Mouse (Mus musculus) embryonic stem cell, embryonic (primary cell): Measurements from ENCODE around the gene Huwe1.

Experiments
- CTCF ChIA-PET, 4 experiments: fragments of 300-600 bp in 2 of 4; fragments of 350-600 bp in 2 of 4; sonication (Branson Sonifier 250); formaldehyde crosslinking; loops; one replicate each; lab custom pipeline; 2022; ENCODE audit warnings: inconsistent platforms in 2 of 4; lab: Charles Lee
- POLR2A ChIA-PET, 4 experiments: fragments of 300-600 bp in 2 of 4; fragments of 350-600 bp in 2 of 4; sonication (Branson Sonifier 250); formaldehyde crosslinking; loops; one replicate each; lab custom pipeline; 2022; ENCODE audit warnings: antibody characterized with exemption in 4 of 4, inconsistent platforms in 1 of 4; lab: Charles Lee

Huwe1 gene

DNA sequence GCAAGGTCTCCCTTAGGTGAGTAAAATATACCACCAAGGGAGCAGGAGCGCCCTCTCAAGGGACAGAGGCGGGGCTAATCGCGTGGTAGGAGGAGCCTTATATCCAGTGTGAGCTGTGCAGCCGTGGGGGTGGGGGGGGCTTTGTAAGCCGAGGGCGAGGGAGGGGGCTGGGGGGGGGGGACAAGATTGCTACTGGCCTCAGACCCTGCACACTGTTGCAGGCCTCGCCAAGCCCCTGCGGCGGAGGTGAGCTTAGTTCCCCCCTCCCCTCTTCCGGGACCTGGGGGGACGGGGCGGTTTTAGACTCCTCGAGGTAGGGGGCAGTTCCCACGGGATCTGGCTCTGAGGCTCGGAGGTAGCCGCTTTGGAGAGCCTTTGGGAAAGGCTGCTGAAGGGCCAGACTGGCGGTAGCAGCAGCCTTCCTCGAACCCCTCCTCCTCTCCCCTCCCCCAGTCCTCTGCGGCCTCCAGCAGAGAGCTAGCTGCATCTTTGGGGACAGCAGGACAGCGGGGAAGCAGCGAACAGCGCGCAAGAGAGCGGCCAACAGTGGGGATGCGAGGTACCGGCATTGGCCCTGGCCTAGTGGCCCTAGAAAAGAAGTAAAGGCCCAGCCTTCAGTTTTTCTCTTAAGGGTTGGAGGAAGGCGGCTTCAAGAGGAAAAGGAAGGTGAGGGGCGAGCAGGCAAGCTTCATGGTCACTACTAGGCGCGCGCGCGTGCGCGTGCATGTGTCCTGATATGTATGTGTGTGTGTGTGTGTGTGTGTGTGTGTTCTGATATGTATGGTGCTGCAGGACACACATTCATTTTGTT, at the start of gene Huwe1:
Huwe1 (plus strand) TSS at position 107 of the 811 bp plus-strand sequence.
- CTCF ChIA-PET, result interaction anchor here in 3 of 4 experiments (0.6 to 1.2 kb wide), 3 partner anchors 115 to 784 kb away, joined by 3 read pairs; no protein-coding TSS in a partner anchor

GRCm38 (mm10) chrX:151780348-151780747, 20.3 kb upstream of the Huwe1 start:
- CTCF ChIA-PET, result no interaction called here
- POLR2A ChIA-PET, result interaction anchor here in 1 of 4 experiments (0.6 kb wide), 1 partner anchor 258 kb away, joined by 10 read pairs; no protein-coding TSS in a partner anchor

More for the DNA sequence above, at the start of gene Huwe1:
- POLR2A ChIA-PET, result interaction anchor here in 3 of 4 experiments (0.6 to 11.1 kb wide), 20 partner anchors 9 to 1212 kb away, joined by 3 to 111 read pairs (median 5); partner anchors contain the start of genes Phf8 (in 3 of the 3), Gnl3l (in 1 of the 3) and Kdm5c (in 1 of the 3)

- CTCF ChIA-PET, result no interaction called here
- POLR2A ChIA-PET, result interaction anchor here in 1 of 4 experiments (0.7 to 1.3 kb wide), 2 partner anchors 8 to 275 kb away, joined by 3 read pairs; no protein-coding TSS in a partner anchor
These were observed 17.7 kb upstream of the Huwe1 start for GRCm38 (mm10) chrX:151782939-151783338.

GRCm38 (mm10) chrX:151792766-151793165, 7.8 kb upstream of the Huwe1 start:
- CTCF ChIA-PET, result no interaction called here
- POLR2A ChIA-PET, result interaction anchor here (0.6 to 7.9 kb wide), 12 partner anchors 10 to 942 kb away, joined by 3 to 111 read pairs (median 4); partner anchors contain the start of genes Huwe1 (in 2 of the 4) and Tspyl2 (in 1 of the 4)

DNA sequence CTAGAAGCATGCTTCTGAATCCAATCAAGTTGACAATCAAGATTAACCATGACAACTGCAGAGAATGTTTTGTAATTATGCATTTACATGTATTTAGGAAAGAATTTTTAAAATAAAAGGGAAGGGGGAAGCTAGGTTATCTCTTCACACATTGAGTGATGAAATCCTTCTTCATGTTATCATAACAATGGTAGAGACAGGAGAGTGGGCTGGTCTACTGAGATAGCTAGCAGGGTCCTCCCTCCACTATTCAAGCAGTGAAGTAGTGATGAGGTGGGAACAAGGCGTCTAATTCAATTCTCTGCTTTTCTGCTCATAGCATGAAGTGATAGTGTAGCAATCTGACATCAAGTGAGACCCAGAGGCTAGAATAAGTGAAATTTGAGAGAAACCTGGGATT, 2.6 kb upstream of the Huwe1 start:
- ChIA-PET POLR2A (no interaction called here), CTCF (no interaction called here)

- ChIA-PET CTCF (no interaction called here), POLR2A (interaction anchor here (0.6 to 11.1 kb wide), 85 partner anchors 9 to 1237 kb away, joined by 3 to 111 read pairs (median 4); partner anchors contain the start of genes Phf8 (in 3 of the 4), Gpr143 (in 2 of the 4), Hsd17b10 (in 2 of the 4) and Kdm5c (in 2 of the 4))
These were observed 1.8 kb downstream of the Huwe1 start for GRCm38 (mm10) chrX:151802328-151802955.

DNA sequence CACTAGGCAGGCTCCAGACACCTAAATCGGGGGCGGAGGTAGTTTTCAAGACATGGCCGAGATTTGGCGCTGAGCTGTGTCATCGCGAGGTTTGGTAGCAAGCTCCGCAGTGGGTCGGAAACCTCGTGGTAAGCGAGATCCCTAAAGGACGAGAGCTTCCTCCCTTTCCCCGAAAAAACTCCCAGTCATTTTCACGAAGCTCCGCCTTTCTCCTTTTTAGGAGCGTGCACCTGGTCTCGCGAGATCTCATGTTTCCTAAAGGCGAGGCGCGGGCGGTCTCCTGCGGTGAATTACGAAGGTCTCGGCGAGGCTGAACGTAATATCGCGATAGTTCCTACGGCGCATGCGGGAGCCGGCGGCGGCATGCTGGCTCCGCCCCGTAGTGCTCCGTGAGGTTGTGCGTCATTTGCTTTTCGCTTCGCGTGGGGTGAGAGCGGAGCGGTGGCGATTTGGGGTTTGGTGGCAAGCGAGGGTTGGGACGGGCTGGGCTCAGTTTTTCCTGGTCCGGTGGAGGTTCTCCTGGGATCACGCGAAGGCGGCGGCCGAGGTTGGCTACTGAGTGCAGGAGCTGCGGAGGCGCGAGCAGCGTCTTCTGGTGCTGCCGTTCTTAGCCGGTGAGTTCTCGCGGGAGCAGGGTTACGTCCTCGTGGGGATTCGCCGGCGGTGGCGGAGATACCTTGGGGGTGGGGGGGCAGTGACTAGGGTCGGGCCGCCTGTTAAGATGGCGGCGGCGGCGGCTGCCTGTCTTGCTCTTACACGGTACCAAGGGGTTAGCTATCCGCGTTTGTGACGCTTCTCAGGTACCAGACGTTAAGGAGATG, 2.6 kb downstream of the Huwe1 start:
- POLR2A ChIA-PET, result interaction anchor here (0.6 to 11.1 kb wide), 97 partner anchors 8 to 1238 kb away, joined by 3 to 111 read pairs (median 4); partner anchors contain the start of genes Kdm5c (in 3 of the 4), Phf8 (in 3 of the 4), Gpr143 (in 2 of the 4) and Hsd17b10 (in 2 of the 4)
- CTCF ChIA-PET, result no interaction called here

DNA sequence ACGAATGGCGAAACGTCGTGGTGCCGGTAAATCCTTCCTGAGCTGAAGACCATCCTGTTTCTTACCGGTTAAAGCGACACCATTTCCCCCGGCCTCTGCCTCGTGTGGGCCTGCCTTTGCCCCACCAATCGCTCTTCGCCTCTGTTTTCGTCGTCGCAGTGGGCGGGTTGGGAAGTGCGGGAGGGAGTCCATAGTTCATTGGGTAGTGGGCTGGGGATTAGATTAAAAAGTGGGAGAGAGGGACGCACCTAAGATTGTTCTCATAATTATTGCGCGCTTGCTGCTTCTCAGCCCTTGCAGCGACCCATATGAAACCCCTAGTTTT, 3.1 kb downstream of the Huwe1 start:
- CTCF ChIA-PET, result no interaction called here
- POLR2A ChIA-PET, result interaction anchor here (0.6 to 11.1 kb wide), 45 partner anchors 8 to 991 kb away, joined by 3 to 111 read pairs (median 6); partner anchors contain the start of genes Phf8 (in 3 of the 4), Gpr143 (in 2 of the 4), Kdm5c (in 2 of the 4) and Gnl3l (in 1 of the 4)

DNA sequence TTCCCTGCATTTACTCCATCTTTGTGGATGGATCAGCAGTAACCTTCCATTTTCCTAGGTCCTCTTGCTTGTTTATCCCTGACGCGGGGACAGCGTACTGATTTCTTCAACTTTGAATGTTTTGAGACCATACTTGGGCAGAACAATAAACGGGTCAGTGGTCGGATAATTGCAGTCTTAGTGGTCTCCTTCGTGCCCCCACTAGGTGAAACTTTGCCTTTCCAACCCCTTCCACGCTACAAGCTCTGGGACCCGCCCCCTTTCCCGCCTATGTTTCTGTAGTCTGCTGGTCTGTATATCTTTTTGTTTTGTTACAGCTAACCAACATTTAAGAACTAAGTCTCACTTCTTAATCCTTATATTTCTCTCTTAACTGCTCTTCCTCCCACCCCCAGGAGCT, 3.8 kb downstream of the Huwe1 start:
- POLR2A ChIA-PET, result interaction anchor here (0.6 to 11.1 kb wide), 32 partner anchors 8 to 846 kb away, joined by 3 to 111 read pairs (median 5); partner anchors contain the start of genes Phf8 (in 3 of the 4), Kdm5c (in 2 of the 4) and Gnl3l (in 1 of the 4)
- CTCF ChIA-PET, result no interaction called here

DNA sequence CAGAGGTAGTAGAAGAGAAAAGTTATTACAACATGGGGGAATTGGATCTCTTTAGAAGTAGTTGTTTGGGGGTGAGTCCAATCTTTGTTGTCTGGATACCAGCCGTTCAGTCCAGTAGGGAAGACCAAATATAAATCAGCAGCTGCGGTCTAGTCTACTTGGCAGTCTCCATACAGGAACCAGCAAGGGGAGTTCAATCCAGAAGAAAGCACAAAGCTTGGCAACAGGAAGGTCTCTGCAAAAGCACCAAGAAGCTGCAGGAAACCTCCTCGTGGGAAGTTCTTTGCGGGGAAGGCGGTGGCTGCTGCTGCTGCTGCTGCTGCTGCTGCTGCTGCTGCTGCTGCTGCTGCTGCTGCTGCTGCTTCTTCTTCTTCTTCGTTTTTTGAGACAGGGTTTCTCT, 10.9 kb downstream of the Huwe1 start:
- CTCF ChIA-PET, result no interaction called here
- POLR2A ChIA-PET, result interaction anchor here in 3 of 4 experiments (0.7 to 5.0 kb wide), 8 partner anchors 8 to 406 kb away, joined by 3 to 47 read pairs (median 4); partner anchors contain the start of gene Huwe1 (in 2 of the 3)

- ChIA-PET CTCF (no interaction called here), POLR2A (interaction anchor here in 2 of 4 experiments (1.2 to 5.0 kb wide), 4 partner anchors 10 to 13 kb away, joined by 3 to 47 read pairs (median 16); partner anchors contain the start of gene Huwe1 (in 2 of the 2))
These were observed 13.0 kb downstream of the Huwe1 start for GRCm38 (mm10) chrX:151813656-151814055.

DNA sequence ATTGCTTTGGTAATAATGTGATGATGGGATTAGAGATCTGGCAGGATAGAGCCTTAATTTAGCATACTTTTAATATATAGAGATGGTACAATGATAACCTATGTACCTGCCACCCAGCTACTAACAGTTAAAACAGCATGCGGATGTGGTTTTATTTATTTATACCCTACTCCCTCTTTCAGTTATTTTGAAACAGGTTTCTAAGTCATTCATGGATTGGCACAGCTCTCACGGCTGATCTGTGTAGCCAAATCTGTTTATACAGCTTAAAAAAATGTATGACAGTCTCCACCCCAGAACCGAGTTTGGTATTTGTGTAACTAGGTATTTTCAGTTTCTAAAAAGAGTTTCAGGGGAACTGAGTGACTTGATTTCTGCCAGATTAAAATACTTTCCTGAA, 17.1 kb downstream of the Huwe1 start:
- ChIA-PET POLR2A (interaction anchor here in 2 of 4 experiments (0.9 to 6.4 kb wide), 3 partner anchors 10 to 15 kb away, joined by 3 to 85 read pairs (median 3); partner anchors contain the start of gene Huwe1 (in 1 of the 2)), CTCF (no interaction called here)

- POLR2A ChIA-PET, result no interaction called here
- CTCF ChIA-PET, result no interaction called here
These were observed 28.4 kb downstream of the Huwe1 start for GRCm38 (mm10) chrX:151828971-151829370.

DNA sequence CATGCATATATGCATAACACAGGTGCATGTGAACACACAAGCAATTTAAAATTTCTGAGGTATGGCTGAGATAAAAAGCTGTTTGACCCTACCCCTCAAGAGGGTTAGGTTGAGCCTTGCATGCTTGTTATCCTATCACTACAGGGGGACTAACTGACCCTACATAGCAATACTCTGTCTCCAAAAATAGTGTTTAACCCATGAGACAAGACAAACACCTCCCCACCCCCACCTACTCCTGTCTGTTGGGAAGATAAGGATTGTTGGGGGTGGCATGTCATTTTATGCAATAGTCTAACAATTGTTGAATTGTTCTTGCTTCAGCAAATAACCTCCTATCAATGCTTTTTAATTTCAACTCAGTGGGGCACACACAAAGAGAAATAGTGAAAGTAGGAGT, 30.7 kb downstream of the Huwe1 start:
- ChIA-PET POLR2A (interaction anchor here in 1 of 4 experiments (1.5 to 2.1 kb wide), 2 partner anchors 10 to 28 kb away, joined by 7 to 9 read pairs; no protein-coding TSS in a partner anchor), CTCF (no interaction called here)

GRCm38 (mm10) chrX:151832982-151833381, 32.4 kb downstream of the Huwe1 start:
- ChIA-PET CTCF (no interaction called here), POLR2A (interaction anchor here in 2 of 4 experiments (1.0 to 3.1 kb wide), 3 partner anchors 21 to 40 kb away, joined by 3 to 11 read pairs (median 3); no protein-coding TSS in a partner anchor)

DNA sequence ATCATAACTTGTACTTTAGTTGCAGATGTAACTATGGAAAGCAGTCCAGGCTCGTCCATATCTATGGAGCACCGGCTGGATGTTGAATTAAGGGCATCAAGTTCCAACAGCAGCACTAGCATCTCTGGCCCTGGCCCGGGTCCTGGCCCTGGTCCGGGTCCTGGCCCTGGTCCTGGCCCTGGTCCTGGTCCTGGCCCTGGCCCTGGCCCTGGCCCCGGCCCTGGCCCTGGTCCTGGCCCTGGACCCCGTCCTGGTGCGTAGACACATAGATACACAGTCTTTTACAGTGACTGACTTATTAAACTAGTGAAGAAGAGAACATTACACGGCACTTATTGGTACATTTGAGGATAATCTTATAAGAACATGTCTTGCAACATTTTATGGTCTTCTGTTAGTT, 58.8 kb downstream of the Huwe1 start:
- POLR2A ChIA-PET, result interaction anchor here in 1 of 4 experiments (1.2 kb wide), 1 partner anchor 55 kb away, joined by 3 read pairs; no protein-coding TSS in a partner anchor

GRCm38 (mm10) chrX:151910692-151911091, 110.1 kb downstream of the Huwe1 start:
- ChIA-PET POLR2A (interaction anchor here in 2 of 4 experiments (0.9 to 2.2 kb wide), 5 partner anchors 9 to 108 kb away, joined by 3 to 9 read pairs (median 5); no protein-coding TSS in a partner anchor), CTCF (interaction anchor here in 2 of 4 experiments (0.6 to 0.7 kb wide), 2 partner anchors 23 to 387 kb away, joined by 3 to 4 read pairs; no protein-coding TSS in a partner anchor)

More for the DNA sequence above, 58.8 kb downstream of the Huwe1 start:
- CTCF ChIA-PET, result no interaction called here
